Mouse (Mus musculus) forebrain, embryonic 15.5 days (tissue): Measurements from ENCODE around the gene Nap1l4. TPM values are rescaled to one million over a fixed set of nuclear protein-coding genes. Genes with fewer than 3 reads are reported as not detected.
A peak's percentile ranks its signal among the peaks of the same experiment; 100 is the strongest.

Experiments used
- ATAC-seq: fragments of 200-750 bp; cut with Nextera tagmentation; replicated peaks from 2 replicates; pipeline ENCODE4 v1.8.0; 2017; ENCODE audit warnings: mild to moderate bottlenecking, moderate TSS enrichment, moderate library complexity
- H3K27ac ChIP-seq: fragments of 300-500 bp; sonication (generic); replicated peaks from 2 replicates; pipeline ENCODE4 v1.5.1; 2015; ENCODE audit warnings: mild to moderate bottlenecking, inconsistent platforms
- H3K27me3 ChIP-seq: fragments of 300-500 bp; sonication (generic); 2 replicates; pipeline ENCODE4 v1.6.1; 2015; ENCODE audit warnings: inconsistent platforms
- H3K36me3 ChIP-seq: fragments of 300-500 bp; sonication (generic); 2 replicates; pipeline ENCODE4 v1.6.1; 2015; ENCODE audit warnings: mild to moderate bottlenecking, inconsistent platforms
- H3K4me1 ChIP-seq: fragments of 300-500 bp; sonication (generic); 2 replicates; pipeline ENCODE4 v1.6.1; 2015; ENCODE audit warnings: inconsistent platforms
- H3K4me2 ChIP-seq: fragments of 300-500 bp; sonication (generic); replicated peaks from 2 replicates; pipeline ENCODE4 v1.6.1; 2015; ENCODE audit warnings: mild to moderate bottlenecking, inconsistent platforms
- H3K4me3 ChIP-seq: fragments of 300-500 bp; sonication (generic); 2 replicates; pipeline ENCODE4 v1.5.1; 2015; ENCODE audit warnings: mild to moderate bottlenecking, inconsistent platforms
- H3K9ac ChIP-seq: fragments of 300-500 bp; sonication (generic); replicated peaks from 2 replicates; pipeline ENCODE4 v1.6.1; 2015; ENCODE audit warnings: mild to moderate bottlenecking, inconsistent platforms
- H3K9me3 ChIP-seq: fragments of 300-500 bp; sonication (generic); 2 replicates; pipeline ENCODE4 v1.6.1; 2016; ENCODE audit warnings: inconsistent platforms
- WGBS: fragments of 180-500 bp; shearing (Covaris S2); methylation state at CpG from one replicate; pipeline ENCODE4 v1.1.7; 2015; ENCODE audit warnings: mixed read lengths; 5-methylcytosine and 5-hydroxymethylcytosine counted together
- polyA plus RNA-seq: library from polyadenylated mRNA; unstranded; fragments of >200 nt; fragmentation: Nextera tagmentation; extraction: Ambion mirVana; gene quantifications from 2 replicates; pipeline ENCODE4 v1.2.1, GENCODE M21; 2015

Nap1l4 gene
- 347 and 356 TPM in 2 replicates for polyA plus RNA-seq

DNA sequence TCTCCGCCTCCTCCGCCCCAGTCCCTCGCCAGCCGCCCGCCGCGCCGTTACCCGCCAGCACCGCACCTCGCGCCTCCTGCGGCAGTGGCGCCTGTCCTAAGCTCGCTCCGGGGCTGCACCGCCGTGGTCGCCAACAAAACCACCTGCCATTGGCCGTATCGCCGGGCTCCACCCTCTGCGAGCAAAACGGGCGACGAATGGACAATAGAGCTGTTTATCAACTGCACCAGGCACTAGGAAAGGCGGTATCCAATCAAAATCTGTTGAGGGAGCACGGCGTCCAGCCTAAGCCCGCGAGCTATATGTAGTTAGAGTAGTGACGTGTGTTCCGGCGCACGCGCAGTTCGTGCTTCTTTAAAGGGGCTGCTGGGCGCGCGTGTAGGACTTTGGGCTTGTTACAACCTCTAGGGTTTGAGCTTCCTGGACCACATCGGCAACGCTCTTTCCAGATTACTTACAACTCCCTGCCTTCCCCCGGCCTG lies at the start of gene Nap1l4:
Gene Nap1l4, minus strand, starts transcription at position 131 of the 482 bp plus-strand sequence.
- Histone ChIP-seq H3K27me3 (no peaks in the 10 kb centered on the region), H3K4me1 (peaks cover 32% of the 10 kb centered on the region), H3K9me3 (no peaks in the 10 kb centered on the region), H3K4me3 (peak within 1 kb of the TSS; percentile 90), H3K27ac (peak within 1 kb of the TSS; percentile 83), H3K4me2 (peak within 1 kb of the TSS; percentile 84), H3K9ac (peak within 1 kb of the TSS; percentile 73), H3K36me3 (no peaks in the 10 kb centered on the region)
- WGBS, result under 1% methylated on average over 43 of the region's 43 CpGs
- ATAC-seq, result peak; percentile 99

DNA sequence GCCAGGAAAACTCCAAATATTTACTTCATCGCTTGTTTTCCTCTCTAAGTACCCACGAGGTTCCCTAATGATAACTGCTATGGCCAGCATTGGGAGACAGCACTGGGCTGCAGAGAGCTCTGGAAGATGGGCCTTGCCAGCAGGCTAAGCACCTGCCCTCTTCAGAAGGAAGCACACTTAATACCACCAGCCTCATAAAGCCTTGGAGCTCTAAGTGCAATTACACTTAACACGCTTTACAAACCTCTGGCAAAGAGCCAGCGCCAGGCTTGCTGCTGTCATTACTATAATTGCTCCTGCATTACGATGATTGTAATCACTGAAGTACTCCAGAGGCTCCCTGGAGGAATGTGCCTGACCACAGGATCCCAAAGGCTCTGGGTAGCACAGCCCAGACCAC lies 46.0 kb upstream of the Nap1l4 start:
- Histone ChIP-seq H3K4me1 (peaks cover 29% of the 10 kb centered on the region), H3K27ac (no peak overlapping the region), H3K9me3 (no peaks in the 10 kb centered on the region), H3K9ac (no peak overlapping the region), H3K36me3 (0 out of 2 replicates have a peak, but pooled peaks cover 18% of the 10 kb centered on the region), H3K27me3 (no peaks in the 10 kb centered on the region), H3K4me3 (no peak overlapping the region), H3K4me2 (no peak overlapping the region)
- no peak for ATAC-seq
- WGBS, result 44% methylated on average over 5 of the region's 5 CpGs

DNA sequence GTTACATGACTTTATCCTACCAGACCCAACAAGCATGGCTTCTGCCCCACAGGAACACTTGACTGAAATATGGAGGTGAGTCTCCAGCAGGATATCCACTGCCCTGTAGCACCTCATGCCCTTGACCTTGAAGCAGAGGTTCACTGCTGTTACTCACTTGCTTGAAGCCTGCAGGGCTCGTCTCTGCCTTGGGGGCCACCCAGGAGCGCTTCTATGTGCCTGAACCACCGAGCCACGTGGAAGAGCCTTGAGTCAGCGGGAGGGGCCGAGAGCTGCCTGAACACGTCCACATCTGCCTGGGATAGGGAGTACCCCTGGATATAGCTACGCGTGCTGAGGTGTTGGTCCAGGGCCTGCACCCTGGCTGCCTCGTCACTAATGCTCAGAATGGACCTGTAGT lies 43.3 kb upstream of the Nap1l4 start:
- no peak overlapping the region for H3K4me3 ChIP-seq
- no peak for ATAC-seq
- H3K4me1 ChIP-seq, result peaks cover 13% of the 10 kb centered on the region
- H3K27ac ChIP-seq, result no peak overlapping the region
- no peaks in the 10 kb centered on the region for H3K27me3 ChIP-seq
- H3K9ac ChIP-seq, result no peak overlapping the region
- 90% methylated on average over 10 of the region's 10 CpGs for WGBS
- H3K36me3 ChIP-seq, result peaks cover 33% of the 10 kb centered on the region
- no peak overlapping the region for H3K4me2 ChIP-seq
- no peaks in the 10 kb centered on the region for H3K9me3 ChIP-seq

DNA sequence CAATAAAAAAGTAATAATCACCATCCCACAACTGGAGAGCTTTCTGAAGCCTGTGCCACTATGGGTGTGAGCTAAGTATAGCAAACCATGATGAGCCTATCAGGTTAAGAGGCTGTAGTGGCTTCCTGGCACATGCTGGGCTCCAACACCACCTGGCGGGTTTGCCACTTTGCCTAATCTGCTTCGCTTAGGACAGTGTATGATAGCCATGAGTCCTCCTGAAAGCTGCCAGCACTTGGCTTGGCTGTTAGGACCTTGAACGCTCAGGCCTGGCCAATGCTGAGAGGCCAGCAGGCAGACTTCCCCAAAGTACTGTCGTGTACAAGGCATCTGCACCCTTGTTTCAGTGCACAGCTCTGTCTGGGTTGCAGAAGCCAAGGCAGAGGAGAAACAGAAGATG lies 39.1 kb upstream of the Nap1l4 start:
- 95% methylated on average over 4 of the region's 4 CpGs for WGBS
- ATAC-seq, result no peak
- H3K4me1 ChIP-seq, result no peaks in the 10 kb centered on the region
- H3K4me2 ChIP-seq, result no peak overlapping the region
- no peaks in the 10 kb centered on the region for H3K27me3 ChIP-seq
- H3K9ac ChIP-seq, result no peak overlapping the region
- no peaks in the 10 kb centered on the region for H3K9me3 ChIP-seq
- H3K36me3 ChIP-seq, result peaks cover 67% of the 10 kb centered on the region
- H3K27ac ChIP-seq, result no peak overlapping the region
- H3K4me3 ChIP-seq, result no peak overlapping the region

DNA sequence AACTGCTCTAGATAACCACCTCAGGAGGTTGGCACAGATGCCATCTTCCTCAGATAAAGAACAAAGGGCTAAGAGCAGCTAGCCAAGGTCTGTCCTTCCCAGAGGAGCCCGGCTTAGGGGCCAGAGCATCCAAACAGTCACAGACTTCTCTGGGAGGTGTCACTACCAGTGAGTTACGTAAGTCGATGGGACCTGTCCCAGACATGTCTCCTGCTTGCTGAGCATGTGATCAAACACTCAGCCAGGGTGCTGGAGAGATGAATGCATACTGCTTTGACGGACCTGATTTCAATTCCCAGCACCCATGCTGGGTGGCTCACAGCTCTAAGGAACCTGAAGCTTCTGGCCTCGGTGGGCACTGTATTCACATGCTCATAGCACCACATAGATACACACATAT lies 38.7 kb upstream of the Nap1l4 start:
- Histone ChIP-seq H3K4me2 (no peak overlapping the region), H3K36me3 (peaks cover 71% of the 10 kb centered on the region), H3K4me1 (no peaks in the 10 kb centered on the region), H3K27me3 (no peaks in the 10 kb centered on the region), H3K9ac (no peak overlapping the region), H3K9me3 (no peaks in the 10 kb centered on the region), H3K4me3 (no peak overlapping the region), H3K27ac (no peak overlapping the region)
- 93% methylated on average over 5 of the region's 5 CpGs for WGBS
- no peak for ATAC-seq

DNA sequence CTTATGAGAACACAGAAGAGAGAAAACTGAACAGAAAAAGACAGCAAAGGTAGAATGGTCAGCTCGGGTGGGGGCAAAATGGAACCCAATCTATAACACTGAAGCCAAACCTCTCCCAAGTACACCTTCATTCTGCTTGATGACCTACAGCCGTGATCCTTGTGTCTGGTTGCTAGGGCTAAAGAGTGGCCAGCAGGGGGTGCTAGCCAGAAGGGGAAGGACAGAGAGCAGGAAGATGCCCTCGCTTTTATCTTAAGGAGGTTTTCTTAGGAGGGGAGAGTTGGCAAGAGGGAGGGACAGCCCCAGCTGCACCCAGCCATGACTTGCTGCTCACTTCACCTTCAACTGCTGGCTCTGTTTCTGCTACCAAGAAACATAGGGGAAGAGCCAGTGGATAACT lies 35.0 kb upstream of the Nap1l4 start:
- H3K9me3 ChIP-seq, result no peaks in the 10 kb centered on the region
- peaks cover 69% of the 10 kb centered on the region for H3K36me3 ChIP-seq
- no peaks in the 10 kb centered on the region for H3K27me3 ChIP-seq
- H3K9ac ChIP-seq, result no peak overlapping the region
- WGBS, result 31% methylated on average over 3 of the region's 3 CpGs
- H3K4me1 ChIP-seq, result no peaks in the 10 kb centered on the region
- no peak overlapping the region for H3K4me2 ChIP-seq
- no peak overlapping the region for H3K4me3 ChIP-seq
- ATAC-seq, result no peak
- no peak overlapping the region for H3K27ac ChIP-seq

DNA sequence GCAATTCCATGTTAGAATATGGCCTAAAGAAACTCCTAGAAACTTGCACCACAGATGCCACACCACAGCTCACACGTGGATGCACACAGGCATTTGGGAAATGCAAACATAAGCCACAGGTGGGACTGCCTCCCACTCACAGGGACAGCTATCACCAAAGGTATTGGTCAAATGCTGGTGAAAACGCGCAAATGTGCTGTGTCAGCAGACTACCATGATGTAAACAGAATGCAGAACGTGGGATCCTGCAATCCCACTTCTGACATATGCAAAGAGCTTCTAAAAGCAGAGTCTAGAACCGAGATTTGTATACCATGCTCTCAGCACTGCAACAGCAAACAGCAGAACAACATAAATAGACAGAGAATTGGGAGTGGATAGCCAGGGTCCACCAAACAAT lies 34.1 kb upstream of the Nap1l4 start:
- Histone ChIP-seq H3K4me2 (no peak overlapping the region), H3K4me1 (no peaks in the 10 kb centered on the region), H3K27ac (no peak overlapping the region), H3K27me3 (no peaks in the 10 kb centered on the region), H3K4me3 (no peak overlapping the region), H3K36me3 (peaks cover 70% of the 10 kb centered on the region), H3K9ac (no peak overlapping the region), H3K9me3 (no peaks in the 10 kb centered on the region)
- 90% methylated on average over 5 of the region's 5 CpGs for WGBS
- ATAC-seq, result no peak

DNA sequence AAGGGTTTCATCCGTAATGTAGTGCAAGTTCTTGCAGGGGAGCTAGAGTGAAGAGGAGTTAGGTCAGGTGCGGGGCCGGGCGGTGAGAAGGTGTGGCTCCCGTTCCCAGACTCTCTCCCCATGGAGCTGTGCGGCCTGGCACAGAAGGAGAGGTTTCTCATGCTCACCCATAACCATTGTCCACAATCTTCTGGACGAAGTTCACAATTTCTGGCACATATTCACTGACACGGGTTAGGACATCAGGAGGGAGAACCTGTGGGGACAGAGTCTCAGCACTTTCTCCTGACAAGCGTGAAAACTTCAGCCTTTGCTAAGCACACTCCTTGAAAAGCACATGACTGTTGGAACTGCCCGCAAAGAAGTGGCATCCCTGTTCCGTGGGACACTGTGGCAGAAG lies 26.8 kb upstream of the Nap1l4 start:
- Histone ChIP-seq H3K4me3 (no peak overlapping the region), H3K36me3 (peaks cover 84% of the 10 kb centered on the region), H3K27me3 (no peaks in the 10 kb centered on the region), H3K9me3 (no peaks in the 10 kb centered on the region), H3K4me2 (no peak overlapping the region), H3K27ac (no peak overlapping the region), H3K9ac (no peak overlapping the region), H3K4me1 (no peaks in the 10 kb centered on the region)
- no peak for ATAC-seq
- WGBS, result 95% methylated on average over 11 of the region's 11 CpGs

DNA sequence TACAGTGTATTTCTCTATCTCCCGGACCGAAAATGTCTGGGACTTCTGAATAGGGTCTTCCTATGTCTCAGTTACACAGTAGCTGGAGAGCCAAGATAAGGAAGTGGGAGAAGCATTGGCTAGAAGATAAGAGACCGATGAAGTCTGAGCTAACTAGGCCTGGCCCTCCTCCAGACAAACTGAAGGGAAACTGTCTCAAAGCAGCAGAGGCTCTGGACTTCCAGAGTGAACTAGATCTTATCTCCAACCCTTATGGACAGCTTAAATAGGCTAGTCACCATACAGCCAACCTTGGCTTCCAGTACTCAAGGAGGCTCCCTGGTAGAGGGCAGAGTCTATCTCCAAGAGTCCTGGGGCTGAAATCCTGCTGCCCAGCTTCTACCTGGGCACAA lies 16.7 kb upstream of the Nap1l4 start:
- Histone ChIP-seq H3K4me1 (no peaks in the 10 kb centered on the region), H3K36me3 (peaks cover 91% of the 10 kb centered on the region), H3K9ac (no peak overlapping the region), H3K27ac (no peak overlapping the region), H3K27me3 (no peaks in the 10 kb centered on the region), H3K9me3 (no peaks in the 10 kb centered on the region), H3K4me3 (no peak overlapping the region), H3K4me2 (no peak overlapping the region)
- no peak for ATAC-seq
- WGBS, result 96% methylated on average over 3 of the region's 3 CpGs

DNA sequence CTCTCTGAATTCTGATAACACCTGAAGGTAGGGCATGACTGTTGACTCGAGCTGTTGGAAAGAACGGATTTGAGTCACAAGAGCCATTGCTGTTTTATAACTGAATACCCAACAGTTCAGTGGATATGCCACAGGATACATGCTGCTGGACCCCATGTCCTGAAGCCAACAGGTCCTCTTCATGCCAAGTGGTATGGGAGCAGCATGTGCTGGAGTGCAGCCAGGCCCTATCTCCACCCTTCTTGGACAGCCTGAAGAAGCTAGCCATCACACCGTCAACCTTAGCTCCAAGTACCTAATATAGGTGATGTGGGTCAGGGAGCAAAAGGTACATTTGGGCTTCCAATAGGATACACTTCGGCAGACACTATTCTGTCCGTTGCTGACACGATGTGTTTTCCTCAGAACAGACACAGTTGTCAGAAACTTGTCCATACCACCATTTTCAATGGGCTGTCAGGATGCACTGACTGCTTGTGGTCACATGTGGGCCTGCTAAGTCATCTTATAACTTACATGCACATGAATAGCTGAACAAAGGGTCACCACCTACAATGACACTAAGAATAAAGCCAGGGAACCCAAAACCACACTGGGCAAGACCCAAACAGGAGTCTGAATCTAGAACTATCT lies 16.2 kb upstream of the Nap1l4 start:
- no peaks in the 10 kb centered on the region for H3K27me3 ChIP-seq
- H3K4me3 ChIP-seq, result no peak overlapping the region
- WGBS, result 95% methylated on average over 6 of the region's 6 CpGs
- no peak overlapping the region for H3K4me2 ChIP-seq
- ATAC-seq, result no peak
- no peak overlapping the region for H3K9ac ChIP-seq
- H3K36me3 ChIP-seq, result peaks cover 91% of the 10 kb centered on the region
- H3K9me3 ChIP-seq, result no peaks in the 10 kb centered on the region
- no peaks in the 10 kb centered on the region for H3K4me1 ChIP-seq
- H3K27ac ChIP-seq, result no peak overlapping the region

DNA sequence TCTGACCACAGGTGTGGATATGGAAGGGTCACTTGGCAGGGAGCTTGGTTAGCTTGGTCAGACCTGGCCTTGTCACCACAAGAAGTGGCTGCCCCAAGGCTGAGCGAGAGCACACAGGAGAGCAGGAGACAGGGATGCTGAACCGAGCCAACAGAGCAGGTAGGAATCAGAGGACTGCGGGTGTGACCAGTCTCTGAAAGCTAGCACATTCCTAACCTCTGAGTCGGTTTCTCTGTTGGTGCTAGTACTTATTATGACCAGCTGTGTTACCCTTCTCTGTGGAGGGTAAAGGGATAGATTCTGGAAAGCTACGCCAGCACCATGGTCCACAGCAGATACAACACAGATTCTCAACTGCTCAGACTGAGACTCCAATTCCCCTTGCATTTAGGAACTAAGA lies 14.9 kb upstream of the Nap1l4 start:
- Histone ChIP-seq H3K4me2 (no peak overlapping the region), H3K9ac (no peak overlapping the region), H3K36me3 (peaks cover 91% of the 10 kb centered on the region), H3K27me3 (no peaks in the 10 kb centered on the region), H3K27ac (no peak overlapping the region), H3K9me3 (no peaks in the 10 kb centered on the region), H3K4me1 (no peaks in the 10 kb centered on the region), H3K4me3 (no peak overlapping the region)
- 93% methylated on average over 5 of the region's 5 CpGs for WGBS
- no peak for ATAC-seq

DNA sequence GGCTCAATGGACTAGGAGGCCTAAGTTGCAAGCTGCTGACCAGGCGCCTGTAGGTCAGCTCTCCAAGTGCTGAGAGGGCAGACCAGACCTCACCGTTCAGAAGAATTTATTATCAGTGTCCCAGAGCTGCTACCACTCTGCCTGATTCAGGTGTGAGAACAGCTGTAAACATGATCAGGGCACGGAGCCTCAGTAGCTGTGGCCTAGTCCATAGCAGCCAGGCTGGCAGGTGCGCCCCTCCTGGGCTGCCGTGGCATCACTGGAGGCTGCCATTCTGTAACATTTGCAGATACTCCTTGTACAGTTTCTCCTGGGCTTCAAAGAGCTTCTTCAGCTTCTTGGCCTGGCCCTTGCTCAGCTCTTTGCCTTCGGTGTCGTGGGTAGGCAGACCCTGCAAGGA lies 8.7 kb upstream of the Nap1l4 start:
- no peak for ATAC-seq
- Histone ChIP-seq H3K9ac (no peak overlapping the region), H3K4me1 (no peaks in the 10 kb centered on the region), H3K4me3 (no peak overlapping the region), H3K27me3 (no peaks in the 10 kb centered on the region), H3K36me3 (peaks cover 73% of the 10 kb centered on the region), H3K27ac (no peak overlapping the region), H3K4me2 (no peak overlapping the region), H3K9me3 (no peaks in the 10 kb centered on the region)
- 90% methylated on average over 7 of the region's 7 CpGs for WGBS

DNA sequence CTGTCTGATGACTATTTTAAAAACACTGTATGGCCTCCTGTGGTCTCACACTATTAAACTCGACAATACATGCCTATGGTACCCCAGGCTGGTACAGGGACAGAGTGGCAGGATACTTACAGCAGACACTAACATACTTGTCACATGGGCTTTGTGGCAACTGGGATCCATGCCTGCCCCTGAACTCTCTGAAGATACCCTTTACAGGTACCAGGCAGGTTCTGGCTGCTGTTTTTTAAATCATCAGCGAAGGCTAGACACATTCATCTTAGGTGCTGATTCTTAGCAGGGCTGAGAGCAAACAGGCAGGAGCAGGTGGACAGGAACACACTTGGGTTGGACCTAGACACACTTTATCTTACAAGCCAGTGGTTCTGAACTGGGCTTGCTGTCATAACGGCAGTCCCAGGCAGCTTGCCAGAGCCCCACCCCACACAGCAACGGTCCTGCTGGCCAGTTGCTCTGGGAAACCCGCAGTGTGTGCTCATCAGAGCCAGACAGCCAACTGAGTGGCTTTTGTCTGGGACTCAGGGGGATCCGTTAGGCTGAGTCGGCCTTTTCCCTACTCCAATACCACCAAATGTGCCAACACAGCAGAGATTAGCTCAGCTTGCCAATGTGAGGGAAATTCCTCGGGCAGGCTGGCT lies 8.2 kb upstream of the Nap1l4 start:
- H3K9me3 ChIP-seq, result no peaks in the 10 kb centered on the region
- H3K27me3 ChIP-seq, result no peaks in the 10 kb centered on the region
- H3K36me3 ChIP-seq, result peaks cover 70% of the 10 kb centered on the region
- no peak overlapping the region for H3K27ac ChIP-seq
- WGBS, result 65% methylated on average over 8 of the region's 8 CpGs
- no peaks in the 10 kb centered on the region for H3K4me1 ChIP-seq
- no peak overlapping the region for H3K4me3 ChIP-seq
- no peak; the same call in 1 of the 2 replicates for ATAC-seq
- H3K9ac ChIP-seq, result no peak overlapping the region
- H3K4me2 ChIP-seq, result no peak overlapping the region
